Mouse (Mus musculus) lung, adult 2 months (tissue): ENCODE data around the gene Arnt2.

Experiments used
- CTCF ChIP-seq: fragments of 200-500 bp; IDR thresholded peaks from 2 replicates; pipeline ENCODE4 v1.5.1; 2011; ENCODE audit warnings: mild to moderate bottlenecking, low read length, control low read depth; ENCODE audit not compliant: insufficient read depth
- POLR2A ChIP-seq: fragments of 200-500 bp; IDR thresholded peaks from 2 replicates; pipeline ENCODE4 v1.6.1; 2011; ENCODE audit warnings: low read depth, mild to moderate bottlenecking, control low read depth, low read length, borderline replicate concordance; ENCODE audit errors: extremely low read depth

- TF ChIP-seq POLR2A (no peak), CTCF (no peak)
Measured at GRCm38 (mm10) chr7:84282231-84282630, 127.7 kb downstream of the Arnt2 start.
